Mouse (Mus musculus) left cerebral cortex, adult 2 months (tissue): ENCODE measurements around the gene Abo. TPM values are rescaled to one million over a fixed set of nuclear protein-coding genes. Genes with fewer than 3 reads are reported as not detected.
A peak's percentile ranks its signal among the peaks of the same experiment; 100 is the strongest.

Source experiments
- DNase-seq, 2 experiments: peaks; one replicate each; pipeline ENCODE4 v3.0.0; 2021 to 2022; ENCODE audit warnings: low spot score in 2 of 2, mixed read lengths in 1 of 2; ENCODE audit errors: extremely low spot score in 1 of 2
- H3K27ac ChIP-seq: fragments of 200-600 bp; 2 replicates; pipeline ENCODE4 v1.8.1; 2022
- H3K4me3 ChIP-seq: fragments of 200-600 bp; 2 replicates; pipeline ENCODE4 v1.8.1; 2022
- CTCF ChIP-seq: fragments of 200-600 bp; IDR thresholded peaks from 2 replicates; pipeline ENCODE4 v1.8.1; 2022; ENCODE audit warnings: antibody characterized with exemption, mild to moderate bottlenecking, moderate library complexity
- intact Hi-C: fragments of 180-260 bp; cut with DNase I; formaldehyde crosslinking; loops from one replicate; pipeline ENCODE4 v1.15.1; 2025
- total RNA-seq, 2 experiments: library from RNA; stranded (reverse); gene quantifications; 2 replicates each; pipeline ENCODE4 v1.2.3; 2021

Gene Abo
- total RNA-seq, 2 experiments from 2014 or later = not detected

- DNase-seq = no peak
Measured at GRCm38 (mm10) chr2:26847706-26848105, 17.1 kb downstream of the Abo start.

GRCm38 (mm10) chr2:26832478-26832877 lies 32.3 kb downstream of the Abo start:
- H3K4me3 ChIP-seq = no peak overlapping the region
- no peak for DNase-seq
- intact Hi-C loops = no loop called here
- H3K27ac ChIP-seq = no peak overlapping the region
- TF ChIP-seq CTCF = no peak

More at GRCm38 (mm10) chr2:26847706-26848105, 17.1 kb downstream of the Abo start:
- H3K27ac ChIP-seq = no peak overlapping the region
- intact Hi-C loops = loop anchor here (2.0 kb wide), 1 partner anchor 191 kb away; no protein-coding TSS in a partner anchor
- TF ChIP-seq CTCF = peak; percentile 58
- H3K4me3 ChIP-seq = no peak overlapping the region

DNA sequence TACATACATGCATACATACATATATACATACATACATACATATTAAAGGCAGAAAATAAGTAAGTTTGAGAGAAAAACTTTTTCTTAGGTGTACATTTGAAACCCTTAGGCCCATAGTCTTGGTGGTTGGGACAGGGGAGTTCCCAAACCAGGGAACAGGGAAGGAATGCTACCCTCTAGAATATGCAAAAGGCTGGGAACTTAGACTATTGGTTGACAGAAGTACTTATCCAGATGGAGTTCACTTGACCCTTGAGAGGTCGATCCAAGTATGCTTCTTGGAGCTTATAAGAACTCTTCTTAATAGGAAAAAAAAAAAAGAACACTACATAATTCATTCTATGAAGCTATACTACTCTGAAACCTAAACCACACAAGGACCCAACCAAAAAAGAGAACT lies 36.7 kb downstream of the Abo start:
- intact Hi-C loops = no loop called here
- Histone ChIP-seq H3K4me3 (no peak overlapping the region), H3K27ac (no peak overlapping the region)
- no peak for TF ChIP-seq CTCF
- no peak for DNase-seq

- DNase-seq = no peak
- intact Hi-C loops = no loop called here
- TF ChIP-seq CTCF = no peak
- Histone ChIP-seq H3K27ac (no peak overlapping the region), H3K4me3 (no peak overlapping the region)
Measured at GRCm38 (mm10) chr2:26827261-26827975, 37.4 kb downstream of the Abo start.

Other genes starting within 250 kb of the Abo start
- gene Fam69b, start 236.5 kb downstream of the Abo start, total RNA-seq = 10 to 100 TPM; 72.4 to 78.9 TPM
- not detected for gene Lcn4, start 193.7 kb downstream of the Abo start, total RNA-seq
- gene Surf6, start 37.9 kb upstream of the Abo start, total RNA-seq = 10 to 100 TPM; 25.4 to 27.3 TPM
- 10 to 100 TPM; 44.5 to 46.6 TPM for gene Med22, start 45.7 kb upstream of the Abo start, total RNA-seq
- 100 to 1,000 TPM; 208 to 232 TPM for gene Rpl7a, start 45.8 kb upstream of the Abo start, total RNA-seq
- gene Surf2, start 51.4 kb upstream of the Abo start, total RNA-seq = 10 to 100 TPM; 37.8 to 37.9 TPM
- gene Surf1, start 51.6 kb upstream of the Abo start, total RNA-seq = 10 to 100 TPM; 96.6 to 97.2 TPM
- 10 to 100 TPM; 46.6 to 50.0 TPM for gene Surf4, start 68.9 kb upstream of the Abo start, total RNA-seq
- under 1 TPM in 1 of 2 experiments, not detected in 1; 0.37 TPM for gene Stkld1, start 69.1 kb upstream of the Abo start, total RNA-seq
- gene Rexo4, start 99.4 kb upstream of the Abo start, total RNA-seq = 10 to 100 TPM; 60.1 to 69.6 TPM
- 1 to 10 TPM; 1.8 to 2.3 TPM for gene Adamts13, start 108.4 kb upstream of the Abo start, total RNA-seq
- gene Cacfd1, start 144.9 kb upstream of the Abo start, total RNA-seq = 10 to 100 TPM; 46.3 to 48.2 TPM
- 10 to 100 TPM; 28.9 to 29.1 TPM for gene Slc2a6, start 163.0 kb upstream of the Abo start, total RNA-seq
- under 1 TPM in 1 of 2 experiments, not detected in 1; 0.75 TPM for gene Mymk, start 207.2 kb upstream of the Abo start, total RNA-seq
- 10 to 100 TPM; 16.2 to 21.4 TPM for gene Adamtsl2, start 214.4 kb upstream of the Abo start, total RNA-seq